Mouse (Mus musculus) CH12.LX (cell line): ENCODE measurements around the gene Tcte1. TPM values are rescaled to one million over a fixed set of nuclear protein-coding genes. Genes with fewer than 3 reads are reported as not detected.

ENCODE experiments used
- DNase-seq: peaks from one replicate; pipeline ENCODE4 v3.0.0-alpha.2; 2013; ENCODE audit errors: extremely low read depth
- H3K27ac ChIP-seq: 2 replicates; pipeline ENCODE4 v1.5.1; 2012; ENCODE audit warnings: low read depth, mild to moderate bottlenecking, control low read depth, moderate library complexity; ENCODE audit not compliant: insufficient read depth
- H3K27me3 ChIP-seq: replicated peaks from 2 replicates; pipeline ENCODE3; 2012; ENCODE audit warnings: inconsistent platforms
- H3K36me3 ChIP-seq, 2 experiments: replicated peaks in 1 of 2; 2 replicates each; pipeline versions ENCODE3 to v1.6.1; 2012; ENCODE audit warnings: inconsistent platforms in 1 of 2, low read length in 1 of 2, mild to moderate bottlenecking in 1 of 2, mixed read lengths in 1 of 2, moderate library complexity in 1 of 2; ENCODE audit not compliant: control insufficient read depth in 1 of 2, insufficient read depth in 1 of 2
- H3K4me1 ChIP-seq, 2 experiments: 2 replicates each; pipeline ENCODE4 v1.6.1; 2012; ENCODE audit warnings: inconsistent platforms in 1 of 2, moderate library complexity in 1 of 2; ENCODE audit not compliant: insufficient read depth in 2 of 2, control insufficient read depth in 1 of 2
- H3K4me2 ChIP-seq: 2 replicates; pipeline ENCODE4 v1.6.1; 2012; ENCODE audit warnings: low read depth, mild to moderate bottlenecking, control low read depth; ENCODE audit not compliant: poor library complexity, insufficient read depth, severe bottlenecking
- H3K4me3 ChIP-seq, 3 experiments: fragments of 150-350 bp in 1 of 3; sonication (generic) in 1 of 3; replicated peaks in 1 of 3; 2 replicates each; pipeline versions ENCODE3 to v1.5.1; 2011 to 2012; ENCODE audit warnings: low read depth in 2 of 3, low read length in 2 of 3, mild to moderate bottlenecking in 2 of 3, moderate library complexity in 2 of 3, control low read depth in 1 of 3, improper control_type of control experiment in 1 of 3, inconsistent platforms in 1 of 3, mixed read lengths in 1 of 3; ENCODE audit not compliant: poor library complexity in 1 of 3
- H3K79me2 ChIP-seq: replicated peaks from 2 replicates; pipeline ENCODE4 v1.6.1; 2012; ENCODE audit warnings: mild to moderate bottlenecking, moderate library complexity; ENCODE audit not compliant: control insufficient read depth, poor library complexity, insufficient read depth, severe bottlenecking; ENCODE audit errors: extremely low read depth
- H3K9ac ChIP-seq: 2 replicates; pipeline ENCODE4 v1.6.1; 2012; ENCODE audit warnings: low read depth, mild to moderate bottlenecking, control low read depth, moderate library complexity; ENCODE audit not compliant: insufficient read depth
- H3K9me3 ChIP-seq: replicated peaks from 2 replicates; pipeline ENCODE3; 2012; ENCODE audit warnings: low read length, inconsistent platforms, mixed read lengths
- BHLHE40 ChIP-seq: IDR thresholded peaks from 2 replicates; pipeline ENCODE4 v1.6.1; 2011; ENCODE audit warnings: mild to moderate bottlenecking, low read depth, low read length, improper control_type of control experiment
- ELF1 ChIP-seq: IDR thresholded peaks from 2 replicates; pipeline ENCODE4 v1.6.1; 2014; ENCODE audit warnings: low read depth, mild to moderate bottlenecking, inconsistent platforms, low read length, improper control_type of control experiment
- ETS1 ChIP-seq: conservative IDR thresholded peaks from 2 replicates; pipeline ENCODE4 v1.6.1; 2012; ENCODE audit warnings: low read depth, mild to moderate bottlenecking, inconsistent platforms, low read length, improper control_type of control experiment, moderate library complexity
- GABPA ChIP-seq: IDR thresholded peaks from 2 replicates; pipeline ENCODE4 v1.6.1; 2012; ENCODE audit warnings: low read depth, low read length, improper control_type of control experiment, inconsistent platforms; ENCODE audit not compliant: insufficient replicate concordance
- IRF4 ChIP-seq: IDR thresholded peaks from 2 replicates; pipeline ENCODE4 v1.6.1; 2014; ENCODE audit warnings: low read depth, mild to moderate bottlenecking, inconsistent platforms, low read length, improper control_type of control experiment
- KAT2A ChIP-seq: IDR thresholded peaks from 2 replicates; pipeline ENCODE4 v1.6.1; 2012; ENCODE audit warnings: low read length, improper control_type of control experiment, inconsistent platforms; ENCODE audit not compliant: insufficient replicate concordance
- MAFK ChIP-seq: IDR thresholded peaks from 2 replicates; pipeline ENCODE4 v1.6.1; 2011; ENCODE audit warnings: low read length, improper control_type of control experiment; ENCODE audit not compliant: insufficient replicate concordance
- MXI1 ChIP-seq: IDR thresholded peaks from 2 replicates; pipeline ENCODE4 v1.6.1; 2011; ENCODE audit warnings: mild to moderate bottlenecking, low read depth, low read length, improper control_type of control experiment
- RAD21 ChIP-seq: IDR thresholded peaks from 2 replicates; pipeline ENCODE4 v1.6.1; 2011; ENCODE audit warnings: low read depth, mild to moderate bottlenecking, low read length, improper control_type of control experiment, moderate library complexity
- USF1 ChIP-seq: IDR thresholded peaks from 2 replicates; pipeline ENCODE4 v1.6.1; 2014; ENCODE audit warnings: low read depth, mild to moderate bottlenecking, inconsistent platforms, low read length, improper control_type of control experiment
- ZC3H11A ChIP-seq: IDR thresholded peaks from 2 replicates; pipeline ENCODE4 v1.6.1; 2012; ENCODE audit warnings: low read depth, mild to moderate bottlenecking, inconsistent platforms, low read length, improper control_type of control experiment
- ZNF384 ChIP-seq: IDR thresholded peaks from 2 replicates; pipeline ENCODE4 v1.6.1; 2012; ENCODE audit warnings: low read depth, low read length, improper control_type of control experiment, inconsistent platforms
- dilution Hi-C: fragments of 300-500 bp; cut with MboI; formaldehyde crosslinking; loops from 2 replicates; pipeline ENCODE4 v1.14.3; 2020; ENCODE audit warnings: low sequenced_read_pairs; ENCODE audit not compliant: extremely low pct_unique_long_range_greater_than_20kb, extremely low pct_ligation_motif_present
- in situ Hi-C: fragments of 300-500 bp; cut with MboI; formaldehyde crosslinking; loops from 3 replicates; pipeline ENCODE4 v1.14.3; 2019; ENCODE audit warnings: low sequenced_read_pairs, low pct_ligation_motif_present, low pct_unique_long_range_greater_than_20kb, mixed read lengths
- polyA plus RNA-seq: library from polyadenylated mRNA; unstranded; fragments of >175 nt; gene quantifications from 2 replicates; pipeline ENCODE4 v1.2.1, GENCODE M21; 2012; ENCODE audit warnings: low read depth; ENCODE audit not compliant: insufficient read length
- total RNA-seq, 2 experiments: library from RNA; depleted of rRNA; stranded (reverse); fragments of 300-350 nt in 1 of 2; fragments of >200 nt in 1 of 2; gene quantifications; 2 replicates each; pipeline ENCODE4 v1.2.3; 2012 to 2014

The Tcte1 gene
- total and polyA plus RNA-seq, 3 experiments, result not detected

- no peaks in the 10 kb centered on the region for H3K79me2 ChIP-seq
- H3K4me3 ChIP-seq, result no peak overlapping the region
- H3K9ac ChIP-seq, result no peak overlapping the region
- no peaks in the 10 kb centered on the region for H3K27me3 ChIP-seq
- peaks cover 30 to 75% of the 10 kb centered on the region in 2 experiments for H3K36me3 ChIP-seq
- TF ChIP-seq ZNF384, result no peak
- no peak for TF ChIP-seq GABPA
- TF ChIP-seq ZC3H11A, result no peak
- no peak for TF ChIP-seq IRF4
- TF ChIP-seq BHLHE40, result no peak
- TF ChIP-seq KAT2A, result no peak
- H3K9me3 ChIP-seq, result peaks cover 10% of the 10 kb centered on the region
- peaks cover 11 to 45% of the 10 kb centered on the region in 2 experiments for H3K4me1 ChIP-seq
- H3K4me2 ChIP-seq, result no peak overlapping the region
- no peak overlapping the region for H3K27ac ChIP-seq
- DNase-seq, result no peak
- dilution Hi-C loops, result no loop called here
- in situ Hi-C loops, result loop anchor here (5.0 kb wide), 2 partner anchors 39 to 129 kb away; no protein-coding TSS in a partner anchor
These were observed 65.1 kb downstream of the Tcte1 start for GRCm38 (mm10) chr17:45588370-45588769.

- H3K27me3 ChIP-seq, result no peaks in the 10 kb centered on the region
- H3K27ac ChIP-seq, result no peak overlapping the region
- 0 out of 2 replicates have a peak, but pooled peaks cover 1% of the 10 kb centered on the region for H3K79me2 ChIP-seq
- in situ Hi-C loops, result loop anchor here (5.0 kb wide), 2 partner anchors 38 to 128 kb away; no protein-coding TSS in a partner anchor
- H3K36me3 ChIP-seq, result peaks cover 30 to 74% of the 10 kb centered on the region in 2 experiments
- H3K9me3 ChIP-seq, result peaks cover 10% of the 10 kb centered on the region
- DNase-seq, result no peak
- no peak overlapping the region for H3K9ac ChIP-seq
- H3K4me2 ChIP-seq, result no peak overlapping the region
- H3K4me1 ChIP-seq, result peaks cover 17 to 45% of the 10 kb centered on the region in 2 experiments
- dilution Hi-C loops, result no loop called here
- H3K4me3 ChIP-seq, result no peak overlapping the region
- no peak for TF ChIP-seq MAFK
- TF ChIP-seq RAD21, result no peak
- TF ChIP-seq MXI1, result no peak
These were observed 66.0 kb downstream of the Tcte1 start for GRCm38 (mm10) chr17:45589236-45589635.

GRCm38 (mm10) chr17:45589844-45590243 lies 66.6 kb downstream of the Tcte1 start:
- Histone ChIP-seq H3K9ac (no peak overlapping the region), H3K79me2 (0 out of 2 replicates have a peak, but pooled peaks cover 3% of the 10 kb centered on the region), H3K4me1 (peaks cover 13 to 42% of the 10 kb centered on the region in 2 experiments), H3K36me3 (peaks cover 30 to 68% of the 10 kb centered on the region in 2 experiments), H3K9me3 (peaks cover 10% of the 10 kb centered on the region), H3K27ac (no peak overlapping the region), H3K4me3 (no peak overlapping the region), H3K4me2 (no peak overlapping the region), H3K27me3 (no peaks in the 10 kb centered on the region)
- TF ChIP-seq ETS1 (no peak), MAFK (no peak), ELF1 (no peak), USF1 (no peak)
- dilution Hi-C loops, result no loop called here
- in situ Hi-C loops, result loop anchor here (5.0 kb wide), 2 partner anchors 37 to 127 kb away; no protein-coding TSS in a partner anchor
- no peak for DNase-seq
